Comparison of ENCODE assay signal across 14 mouse cellular contexts in genomic region chr4:139187930-139188329, GRCm38 (mm10). TPM values are rescaled to one million over a fixed set of nuclear protein-coding genes. Genes with fewer than 3 reads are reported as not detected.
DNase-seq lines count a peak whose midpoint lies in the region; TF ChIP-seq lines count a peak whose summit lies in the region.
"Had no signal": no experiment of that assay in that cellular context is flagged by ENCODE, and none has a peak within 500 bp of the region (broad histone marks: within the 10 kb centered on the region; RNA-seq: fewer than 3 reads in every experiment).

No protein-coding gene starts in this region.

- DNase-seq in lung, adult 18-20 months = peak; percentile 49 to 50
- no peak for DNase-seq in lung, postnatal 14 days
- peak; percentile 85 for DNase-seq in 416B (ENCODE audit: low read depth)
- peak; percentile 68 for DNase-seq in lung, postnatal 36 days
- DNase-seq in left cerebral cortex, postnatal 4 days = no peak
- no peak for DNase-seq in urinary bladder, adult 2 months (ENCODE audit: low spot score)
- no peak for DNase-seq in cerebellum, adult 18-20 months
- DNase-seq: adrenal gland, postnatal 25 days; cerebellum, adult 11 months had no signal

- no peak for TF ChIP-seq POLR2A in bone marrow macrophage, adult 2 months (IDR thresholded peaks at IDR 0.05; ENCODE audit: borderline replicate concordance, low read depth, low read length)

- intact Hi-C loops in left cerebral cortex, postnatal 4 days (cut with DNase I) = no loop called here

- no peak overlapping the region for H3K4me3 ChIP-seq in bone marrow macrophage, adult 2 months (ENCODE audit: insufficient read depth, low read length)
- H3K4me3 ChIP-seq: embryonic facial prominence, embryonic 15.5 days; heart, embryonic 13.5 days; kidney, embryonic 15.5 days; neural tube, embryonic 15.5 days had no signal

- peaks cover 35% of the 10 kb centered on the region for H3K4me1 ChIP-seq in bone marrow macrophage, adult 2 months (ENCODE audit: control insufficient read depth, insufficient read depth, low read length)

- TF ChIP-seq CTCF in bone marrow macrophage, adult 2 months (IDR thresholded peaks at IDR 0.05; ENCODE audit: low read depth, low read length) = no peak

- H3K27ac ChIP-seq in bone marrow macrophage, adult 2 months (ENCODE audit: insufficient read depth, low read depth, low read length) = peak overlapping the region; percentile 95
- H3K27ac ChIP-seq: embryonic facial prominence, embryonic 15.5 days; heart, embryonic 13.5 days; kidney, embryonic 15.5 days; neural tube, embryonic 15.5 days had no signal

RNA-seq across cellular contexts. Expression of gene Capzb, which starts 4.8 kb away (rescaled TPM):
- polyA plus RNA-seq in bone marrow macrophage, adult 2 months (2012; ENCODE audit: insufficient read depth, insufficient read length, missing spikeins) = 483 and 496 TPM in 2 replicates
- total RNA-seq in left cerebral cortex, postnatal 4 days (2021) = 100 to 1,000 TPM; 298 to 302 TPM
- 297 and 375 TPM in 2 replicates for polyA plus RNA-seq in urinary bladder, adult 2 months (2012; rRNA removed)

RNA-seq across cellular contexts. Expression of gene Minos1, which starts 57.0 kb away (rescaled TPM):
- polyA plus RNA-seq in bone marrow macrophage, adult 2 months (2012; ENCODE audit: insufficient read depth, insufficient read length, missing spikeins) = 151 and 166 TPM in 2 replicates
- 100 to 1,000 TPM; 184 TPM for total RNA-seq in left cerebral cortex, postnatal 4 days (2021)
- 174 and 186 TPM in 2 replicates for polyA plus RNA-seq in urinary bladder, adult 2 months (2012; rRNA removed)

Comparison
In these comparisons a context has a peak if more than half of its experiments do, and no peak if none do; other contexts are left out.
1. DNase-seq: peak in lung, adult 18-20 months (2 of 2), 416B (single experiment) and lung, postnatal 36 days (single experiment); none in lung, postnatal 14 days (single experiment), left cerebral cortex, postnatal 4 days (single experiment), urinary bladder, adult 2 months (single experiment) and cerebellum, adult 18-20 months (0 of 2).